In genomic region chr3:95314075-95314474, GRCm38 (mm10) we compare ENCODE assay signal across 9 mouse cellular contexts. TPM values are rescaled to one million over a fixed set of nuclear protein-coding genes. Genes with fewer than 3 reads are reported as not detected.
DNase-seq lines count a peak whose midpoint lies in the region; ATAC-seq lines count a peak whose summit lies in the region.
"Had no signal": no experiment of that assay in that cellular context is flagged by ENCODE, and none has a peak within 500 bp of the region (broad histone marks: within the 10 kb centered on the region; RNA-seq: fewer than 3 reads in every experiment).

No protein-coding gene starts in this region.

- no peak overlapping the region for H3K9ac ChIP-seq in forebrain, embryonic 15.5 days (replicated peaks)
- H3K9ac ChIP-seq in liver, embryonic 12.5 days: peak overlapping the region; percentile 97
- H3K9ac ChIP-seq in stomach, embryonic 16.5 days (ENCODE audit: low read length): peak overlapping the region; percentile 98; the same call in 1 of the 2 replicates

- no peak for ATAC-seq in megakaryocyte, adult 5-6 weeks (ENCODE audit: poor library complexity, severe bottlenecking)
- no peak for ATAC-seq in forebrain, embryonic 15.5 days (replicated peaks)
- ATAC-seq in liver, embryonic 12.5 days: no peak
- no peak for ATAC-seq in stomach, embryonic 16.5 days (ENCODE audit: insufficient read depth, low FRiP score)
- ATAC-seq: inflammation-experienced regulatory T-cells, adult 6 months had no signal

- H3K36me3 ChIP-seq in megakaryocyte, embryonic 14.5 days (replicated peaks; ENCODE audit: low read length): peaks cover 20% of the 10 kb centered on the region
- H3K36me3 ChIP-seq in forebrain, embryonic 15.5 days: no peaks in the 10 kb centered on the region
- H3K36me3 ChIP-seq in liver, embryonic 12.5 days: peaks cover 13% of the 10 kb centered on the region
- H3K36me3 ChIP-seq in stomach, embryonic 16.5 days (ENCODE audit: control insufficient read depth, insufficient read depth, low read length): no peaks in the 10 kb centered on the region

- peaks cover 73% of the 10 kb centered on the region for H3K4me1 ChIP-seq in megakaryocyte, embryonic 14.5 days
- peaks cover 33% of the 10 kb centered on the region for H3K4me1 ChIP-seq in forebrain, embryonic 15.5 days
- H3K4me1 ChIP-seq in liver, embryonic 12.5 days: peaks cover 78% of the 10 kb centered on the region
- H3K4me1 ChIP-seq in stomach, embryonic 16.5 days (ENCODE audit: control insufficient read depth, insufficient read depth, low read length): peaks cover 27% of the 10 kb centered on the region

- peak overlapping the region; percentile 90 for H3K27ac ChIP-seq in forebrain, embryonic 15.5 days (replicated peaks)
- peak overlapping the region; percentile 94 for H3K27ac ChIP-seq in liver, embryonic 12.5 days
- no peak overlapping the region for H3K27ac ChIP-seq in stomach, embryonic 16.5 days (ENCODE audit: low read length)

- peak overlapping the region; percentile 96 for H3K4me3 ChIP-seq in megakaryocyte, embryonic 14.5 days (replicated peaks)
- H3K4me3 ChIP-seq in forebrain, embryonic 15.5 days: peak overlapping the region; percentile 85; the same call in 1 of the 2 replicates
- H3K4me3 ChIP-seq in liver, embryonic 12.5 days: peak overlapping the region; percentile 91
- no peak overlapping the region for H3K4me3 ChIP-seq in stomach, embryonic 16.5 days (replicated peaks; ENCODE audit: low read length)

- H3K27me3 ChIP-seq in megakaryocyte, embryonic 14.5 days (replicated peaks): no peaks in the 10 kb centered on the region
- H3K27me3 ChIP-seq in forebrain, embryonic 15.5 days: no peaks in the 10 kb centered on the region
- H3K27me3 ChIP-seq in liver, embryonic 12.5 days (replicated peaks): no peaks in the 10 kb centered on the region
- H3K27me3 ChIP-seq in stomach, embryonic 16.5 days (ENCODE audit: control insufficient read depth, insufficient read depth, low read length): no peaks in the 10 kb centered on the region

- no peak for DNase-seq in left cerebral cortex, adult 8-10 months (ENCODE audit: low spot score in 2 of 2)
- DNase-seq in urinary bladder, postnatal 14 days (ENCODE audit: low spot score): no peak
- DNase-seq in lung, adult 18-20 months: no peak

- H3K4me2 ChIP-seq in forebrain, embryonic 15.5 days (replicated peaks): peak overlapping the region; percentile 68
- peak overlapping the region; percentile 90 for H3K4me2 ChIP-seq in liver, embryonic 12.5 days
- peak overlapping the region; percentile 85 for H3K4me2 ChIP-seq in stomach, embryonic 16.5 days (ENCODE audit: low read depth, low read length)

- 71% methylated on average over 6 of the region's 6 CpGs for WGBS in forebrain, embryonic 15.5 days
- WGBS in liver, embryonic 12.5 days (ENCODE audit: insufficient replicate concordance): 34% methylated on average over 6 of the region's 6 CpGs
- 74% methylated on average over 6 of the region's 6 CpGs for WGBS in stomach, embryonic 16.5 days

- no peaks in the 10 kb centered on the region for H3K9me3 ChIP-seq in megakaryocyte, embryonic 14.5 days
- no peaks in the 10 kb centered on the region for H3K9me3 ChIP-seq in forebrain, embryonic 15.5 days
- no peaks in the 10 kb centered on the region for H3K9me3 ChIP-seq in liver, embryonic 12.5 days (replicated peaks)
- no peaks in the 10 kb centered on the region for H3K9me3 ChIP-seq in stomach, embryonic 16.5 days (replicated peaks; ENCODE audit: control insufficient read depth, low read length)

RNA-seq across cellular contexts. Expression of gene Cers2, which starts 0.5 kb away (rescaled TPM):
- 36.9 and 124 TPM in 2 replicates for polyA plus RNA-seq in megakaryocyte, embryonic 14.5 days (2012; ENCODE audit: insufficient read depth, low replicate concordance)
- total RNA-seq in megakaryocyte, adult 5-6 weeks (2015): 184 and 191 TPM in 2 replicates
- 86.0 and 107 TPM in 2 replicates for total RNA-seq in megakaryocyte, adult 5-6 weeks (2017)
- 96.7 and 101 TPM in 2 replicates for polyA plus RNA-seq in forebrain, embryonic 15.5 days (2015; fragmentation: Nextera tagmentation; extraction: Ambion mirVana)
- 134 and 135 TPM in 2 replicates for polyA plus RNA-seq in liver, embryonic 12.5 days (2016; fragmentation: Nextera tagmentation; extraction: Ambion mirVana)
- polyA plus RNA-seq in stomach, embryonic 16.5 days (2015; fragmentation: Nextera tagmentation; extraction: Ambion mirVana): 148 and 155 TPM in 2 replicates
- 10 to 100 TPM; 51.9 to 63.7 (median 56.1) TPM for total RNA-seq in left cerebral cortex, adult 8-10 months (2022)

RNA-seq across cellular contexts. Expression of gene Anxa9, which starts 7.1 kb away (rescaled TPM):
- polyA plus RNA-seq in megakaryocyte, embryonic 14.5 days (2012; ENCODE audit: insufficient read depth, low replicate concordance): 0.66 TPM in 1 of 2 replicates, not detected in the other
- 3.0 and 3.8 TPM in 2 replicates for total RNA-seq in megakaryocyte, adult 5-6 weeks (2015)
- 1.9 and 2.4 TPM in 2 replicates for total RNA-seq in megakaryocyte, adult 5-6 weeks (2017)
- 0.47 and 0.61 TPM in 2 replicates for polyA plus RNA-seq in forebrain, embryonic 15.5 days (2015; fragmentation: Nextera tagmentation; extraction: Ambion mirVana)
- polyA plus RNA-seq in liver, embryonic 12.5 days (2016; fragmentation: Nextera tagmentation; extraction: Ambion mirVana): 3.1 and 4.6 TPM in 2 replicates
- polyA plus RNA-seq in stomach, embryonic 16.5 days (2015; fragmentation: Nextera tagmentation; extraction: Ambion mirVana): 6.8 and 13.2 TPM in 2 replicates
- total RNA-seq in left cerebral cortex, adult 8-10 months (2022): 1 to 10 TPM in 2 of 4 experiments, under 1 TPM in 2; 0.33 to 1.6 (median 0.93) TPM

RNA-seq across cellular contexts. Expression of gene Prune1, which starts 32.2 kb away (rescaled TPM):
- 5.2 and 6.0 TPM in 2 replicates for polyA plus RNA-seq in megakaryocyte, embryonic 14.5 days (2012; ENCODE audit: insufficient read depth, low replicate concordance)
- 12.4 and 14.5 TPM in 2 replicates for total RNA-seq in megakaryocyte, adult 5-6 weeks (2015)
- total RNA-seq in megakaryocyte, adult 5-6 weeks (2017): 7.8 and 10.2 TPM in 2 replicates
- 42.0 and 44.4 TPM in 2 replicates for polyA plus RNA-seq in forebrain, embryonic 15.5 days (2015; fragmentation: Nextera tagmentation; extraction: Ambion mirVana)
- polyA plus RNA-seq in liver, embryonic 12.5 days (2016; fragmentation: Nextera tagmentation; extraction: Ambion mirVana): 11.8 and 12.1 TPM in 2 replicates
- polyA plus RNA-seq in stomach, embryonic 16.5 days (2015; fragmentation: Nextera tagmentation; extraction: Ambion mirVana): 18.9 and 21.2 TPM in 2 replicates
- 10 to 100 TPM; 24.0 to 27.2 (median 25.2) TPM for total RNA-seq in left cerebral cortex, adult 8-10 months (2022)

RNA-seq across cellular contexts. Expression of gene Mindy1, which starts 32.9 kb away (rescaled TPM):
- polyA plus RNA-seq in megakaryocyte, embryonic 14.5 days (2012; ENCODE audit: insufficient read depth, low replicate concordance): 517 and 1,363 TPM in 2 replicates
- 49.5 and 55.2 TPM in 2 replicates for total RNA-seq in megakaryocyte, adult 5-6 weeks (2015)
- total RNA-seq in megakaryocyte, adult 5-6 weeks (2017): 44.0 and 54.1 TPM in 2 replicates
- polyA plus RNA-seq in forebrain, embryonic 15.5 days (2015; fragmentation: Nextera tagmentation; extraction: Ambion mirVana): 46.1 and 46.2 TPM in 2 replicates
- 18.8 and 22.5 TPM in 2 replicates for polyA plus RNA-seq in liver, embryonic 12.5 days (2016; fragmentation: Nextera tagmentation; extraction: Ambion mirVana)
- polyA plus RNA-seq in stomach, embryonic 16.5 days (2015; fragmentation: Nextera tagmentation; extraction: Ambion mirVana): 54.6 and 62.0 TPM in 2 replicates
- total RNA-seq in left cerebral cortex, adult 8-10 months (2022): 10 to 100 TPM; 20.7 to 24.3 (median 22.4) TPM

RNA-seq across cellular contexts. Expression of gene Setdb1, which starts 42.9 kb away (rescaled TPM):
- 2.3 and 6.3 TPM in 2 replicates for polyA plus RNA-seq in megakaryocyte, embryonic 14.5 days (2012; ENCODE audit: insufficient read depth, low replicate concordance)
- 20.5 and 21.2 TPM in 2 replicates for total RNA-seq in megakaryocyte, adult 5-6 weeks (2015)
- 22.4 and 23.8 TPM in 2 replicates for total RNA-seq in megakaryocyte, adult 5-6 weeks (2017)
- polyA plus RNA-seq in forebrain, embryonic 15.5 days (2015; fragmentation: Nextera tagmentation; extraction: Ambion mirVana): 45.2 and 48.8 TPM in 2 replicates
- polyA plus RNA-seq in liver, embryonic 12.5 days (2016; fragmentation: Nextera tagmentation; extraction: Ambion mirVana): 31.0 and 31.6 TPM in 2 replicates
- polyA plus RNA-seq in stomach, embryonic 16.5 days (2015; fragmentation: Nextera tagmentation; extraction: Ambion mirVana): 35.2 and 36.9 TPM in 2 replicates
- 10 to 100 TPM; 31.6 to 36.9 (median 34.8) TPM for total RNA-seq in left cerebral cortex, adult 8-10 months (2022)
